Mouse (Mus musculus) ovary, adult 2 months (tissue): ENCODE results near the gene A630010A05Rik. TPM values are rescaled to one million over a fixed set of nuclear protein-coding genes. Genes with fewer than 3 reads are reported as not detected.

Experiments
- polyA plus RNA-seq: library from polyadenylated mRNA; depleted of rRNA; stranded (reverse); fragments of >200 nt; gene quantifications from 2 replicates; pipeline ENCODE4 v1.2.3, GENCODE M21; 2012; rRNA removed

A630010A05Rik gene
- 0.05 and 0.07 TPM in 2 replicates for polyA plus RNA-seq

GRCm38 (mm10) chr16:14562017-14562416 is at the start of gene A630010A05Rik:
Gene A630010A05Rik (plus strand): TSS chr16:14562317.

Other genes starting within 250 kb of the A630010A05Rik start
- 40.5 and 49.5 TPM in 2 replicates for gene Fopnl, start 244.9 kb upstream of the A630010A05Rik start, polyA plus RNA-seq
- 30.3 and 53.5 TPM in 2 replicates for gene Abcc1, start 200.8 kb upstream of the A630010A05Rik start, polyA plus RNA-seq